Mouse (Mus musculus) C2C12 (cell line): ENCODE data around the gene AC131692.1. TPM values are rescaled to one million over a fixed set of nuclear protein-coding genes. Genes with fewer than 3 reads are reported as not detected.

Experiments used
- H3K27me3 ChIP-seq: one replicate; pipeline ENCODE4 v1.6.1; 2011; ENCODE audit not compliant: control insufficient read depth, insufficient read depth, insufficient read length
- H3K36me3 ChIP-seq: one replicate; pipeline ENCODE4 v1.6.1; 2011; ENCODE audit not compliant: control insufficient read depth, insufficient read depth
- H3K4me3 ChIP-seq: one replicate; pipeline ENCODE4 v1.5.1; 2011; ENCODE audit warnings: mild to moderate bottlenecking, control low read depth; ENCODE audit not compliant: poor library complexity, insufficient read depth, severe bottlenecking
- H3K79me2 ChIP-seq: one replicate; pipeline ENCODE4 v1.6.1; 2011; ENCODE audit not compliant: control insufficient read depth, insufficient read depth
- H3K79me3 ChIP-seq: one replicate; pipeline ENCODE4 v1.6.1; 2011; ENCODE audit warnings: low read depth, control low read depth
- H3ac ChIP-seq: one replicate; pipeline ENCODE3; 2011; ENCODE audit warnings: low read depth; ENCODE audit not compliant: control insufficient read depth, insufficient read length
- CEBPB ChIP-seq: IDR thresholded peaks from one replicate; pipeline ENCODE4 v1.6.1; 2011; ENCODE audit warnings: low read depth, mild to moderate bottlenecking, control low read depth, moderate library complexity
- CTCF ChIP-seq: IDR thresholded peaks from one replicate; pipeline ENCODE4 v1.5.1; 2011; ENCODE audit not compliant: control insufficient read depth, insufficient read depth, insufficient read length
- FOSL1 ChIP-seq: IDR thresholded peaks from one replicate; pipeline ENCODE4 v1.8.0; 2011; ENCODE audit warnings: mild to moderate bottlenecking, low read length; ENCODE audit not compliant: poor library complexity, insufficient read depth, severe bottlenecking
- MAX ChIP-seq: IDR thresholded peaks from one replicate; pipeline ENCODE4 v1.6.1; 2011; ENCODE audit warnings: mild to moderate bottlenecking, control low read depth
- MYOD1 ChIP-seq: IDR thresholded peaks from one replicate; pipeline ENCODE4 v1.6.1; 2011; ENCODE audit warnings: low read depth; ENCODE audit not compliant: control insufficient read depth, insufficient read length
- MYOG ChIP-seq: IDR thresholded peaks from one replicate; pipeline ENCODE4 v1.6.1; 2011; ENCODE audit not compliant: control insufficient read depth, insufficient read length; ENCODE audit errors: extremely low read depth
- USF1 ChIP-seq: IDR thresholded peaks from one replicate; pipeline ENCODE4 v1.6.1; 2011; ENCODE audit warnings: low read depth, mild to moderate bottlenecking, control low read depth, moderate library complexity
- polyA plus RNA-seq: library from polyadenylated mRNA; unstranded; fragments of >200 nt; fragmentation: generic; extraction: Trizol; gene quantifications from one replicate; pipeline ENCODE4 v1.2.1, GENCODE M21; 2012; ENCODE audit warnings: missing spikeins

AC131692.1 gene
- polyA plus RNA-seq, 1 experiment = 0.36 TPM

GRCm38 (mm10) chr19:6058513-6058912 lies 35.7 kb upstream of the AC131692.1 start:
- Histone ChIP-seq H3K27me3 (no peaks in the 10 kb centered on the region), H3K79me2 (peaks cover 76% of the 10 kb centered on the region), H3K4me3 (peak overlapping the region; percentile 98), H3ac (peak overlapping the region; percentile 69), H3K36me3 (peaks cover 28% of the 10 kb centered on the region), H3K79me3 (peaks cover 50% of the 10 kb centered on the region)
- TF ChIP-seq CEBPB (peak; percentile 58), FOSL1 (no peak)

- H3ac ChIP-seq = peak overlapping the region; percentile 62
Observed at GRCm38 (mm10) chr19:6058966-6059365, 35.3 kb upstream of the AC131692.1 start.

GRCm38 (mm10) chr19:6061021-6061533 lies 33.1 kb upstream of the AC131692.1 start, which contains the start of gene Znhit2:
Gene Znhit2 (plus strand): TSS chr19:6061192.
- H3K79me2 ChIP-seq = peaks cover 56% of the 10 kb centered on the region
- H3K27me3 ChIP-seq = no peaks in the 10 kb centered on the region
- peaks cover 43% of the 10 kb centered on the region for H3K79me3 ChIP-seq
- peak within 1 kb of the TSS; percentile 93 for H3ac ChIP-seq
- peak within 1 kb of the TSS; percentile 95 for H3K4me3 ChIP-seq
- H3K36me3 ChIP-seq = peaks cover 10% of the 10 kb centered on the region
- TF ChIP-seq CEBPB (no peak), USF1 (no peak), FOSL1 (no peak), MYOD1 (no peak), MAX (no peak), MYOG (no peak), CTCF (no peak)

More at GRCm38 (mm10) chr19:6058966-6059365, 35.3 kb upstream of the AC131692.1 start:
- Histone ChIP-seq H3K79me3 (peaks cover 50% of the 10 kb centered on the region), H3K36me3 (peaks cover 23% of the 10 kb centered on the region), H3K79me2 (peaks cover 76% of the 10 kb centered on the region), H3K4me3 (peak overlapping the region; percentile 98), H3K27me3 (no peaks in the 10 kb centered on the region)
- TF ChIP-seq MAX (no peak), USF1 (no peak), MYOD1 (no peak), MYOG (no peak), CTCF (no peak), FOSL1 (no peak), CEBPB (no peak)

GRCm38 (mm10) chr19:6061641-6062302 lies 32.4 kb upstream of the AC131692.1 start:
- H3K27me3 ChIP-seq = no peaks in the 10 kb centered on the region
- H3ac ChIP-seq = peak overlapping the region; percentile 93
- peaks cover 49% of the 10 kb centered on the region for H3K79me2 ChIP-seq
- H3K4me3 ChIP-seq = peak overlapping the region; percentile 95
- peaks cover 37% of the 10 kb centered on the region for H3K79me3 ChIP-seq
- peaks cover 10% of the 10 kb centered on the region for H3K36me3 ChIP-seq
- TF ChIP-seq FOSL1 (no peak), MYOG (no peak), CEBPB (no peak), USF1 (no peak), MAX (no peak), MYOD1 (no peak), CTCF (no peak)

- Histone ChIP-seq H3K27me3 (no peaks in the 10 kb centered on the region), H3ac (peak overlapping the region; percentile 93), H3K79me3 (peaks cover 30% of the 10 kb centered on the region), H3K4me3 (peak overlapping the region; percentile 95), H3K36me3 (peaks cover 10% of the 10 kb centered on the region), H3K79me2 (peaks cover 43% of the 10 kb centered on the region)
- no peak for TF ChIP-seq MYOG
- no peak for TF ChIP-seq MYOD1
- no peak for TF ChIP-seq CEBPB
- no peak for TF ChIP-seq FOSL1
- no peak for TF ChIP-seq USF1
- TF ChIP-seq CTCF = no peak
- no peak for TF ChIP-seq MAX
Observed at GRCm38 (mm10) chr19:6062418-6062817, 31.8 kb upstream of the AC131692.1 start.

- H3K79me2 ChIP-seq = peaks cover 36% of the 10 kb centered on the region
- no peak overlapping the region for H3ac ChIP-seq
- H3K36me3 ChIP-seq = peaks cover 10% of the 10 kb centered on the region
- H3K4me3 ChIP-seq = no peak overlapping the region
- peaks cover 26% of the 10 kb centered on the region for H3K79me3 ChIP-seq
- no peak for TF ChIP-seq MYOD1
- TF ChIP-seq MAX = no peak
- TF ChIP-seq CEBPB = no peak
- TF ChIP-seq MYOG = no peak
- TF ChIP-seq FOSL1 = no peak
- no peak for TF ChIP-seq CTCF
- no peak for TF ChIP-seq USF1
- H3K27me3 ChIP-seq = no peaks in the 10 kb centered on the region
Observed at GRCm38 (mm10) chr19:6063081-6063480, 31.1 kb upstream of the AC131692.1 start.
